Mouse (Mus musculus) urinary bladder, postnatal 14 days (tissue): ENCODE measurements around the gene Morc2a.
"Not testable (repeated sequence)": the region's sequence is repeated elsewhere in the genome, so short reads cannot be mapped to it uniquely, and the experiment has no call there.

Experiments
- DNase-seq: peaks from one replicate; pipeline ENCODE4 v3.0.0; 2021; ENCODE audit warnings: low spot score

Gene Morc2a

DNA sequence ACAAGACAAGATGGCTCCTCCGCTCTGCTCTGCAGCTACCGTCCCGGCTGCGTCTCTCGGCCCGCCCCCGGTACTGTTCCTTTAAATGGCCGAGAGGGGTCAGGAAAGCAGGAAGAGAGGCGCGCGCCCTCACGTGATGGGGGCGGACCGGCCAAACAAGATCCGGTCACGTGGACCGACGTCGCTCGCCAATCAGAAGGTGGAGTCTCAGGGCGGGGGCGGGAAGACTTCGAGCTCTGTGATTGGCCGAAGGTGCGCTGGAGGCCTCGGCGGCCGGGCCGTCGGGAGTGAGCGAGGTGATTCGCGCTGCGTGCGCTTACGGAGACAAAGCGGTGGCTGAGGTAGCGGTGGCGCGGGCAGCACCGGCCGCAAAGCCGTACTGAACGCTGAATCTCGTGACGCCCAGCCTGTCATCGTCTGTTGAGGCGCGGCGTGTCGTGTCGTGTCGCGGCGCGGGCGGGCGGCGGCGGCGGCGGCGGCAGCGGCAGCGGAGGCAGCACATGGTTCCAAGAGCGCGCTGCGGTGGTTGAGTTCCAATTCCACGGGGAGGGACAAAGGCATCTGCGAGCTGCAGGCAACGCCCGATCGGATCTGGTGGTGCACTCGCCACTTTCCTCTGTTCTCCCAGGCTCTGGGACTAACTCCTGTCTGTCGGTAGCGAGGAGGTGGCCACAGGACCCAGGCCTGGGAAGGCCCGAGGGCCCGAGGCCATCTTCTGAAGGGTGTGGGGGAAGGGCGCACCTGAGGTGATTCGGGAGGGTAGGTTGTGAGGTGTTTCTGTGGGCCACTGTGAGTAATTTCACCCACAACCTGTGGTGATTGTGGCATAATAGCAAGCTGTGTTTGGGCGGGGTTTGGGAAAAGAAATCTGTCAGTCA lies at the start of gene Morc2a:
TSS of gene Morc2a (plus strand) at position 228 of the 878 bp plus-strand sequence.
- DNase-seq = peak; percentile 96

DNA sequence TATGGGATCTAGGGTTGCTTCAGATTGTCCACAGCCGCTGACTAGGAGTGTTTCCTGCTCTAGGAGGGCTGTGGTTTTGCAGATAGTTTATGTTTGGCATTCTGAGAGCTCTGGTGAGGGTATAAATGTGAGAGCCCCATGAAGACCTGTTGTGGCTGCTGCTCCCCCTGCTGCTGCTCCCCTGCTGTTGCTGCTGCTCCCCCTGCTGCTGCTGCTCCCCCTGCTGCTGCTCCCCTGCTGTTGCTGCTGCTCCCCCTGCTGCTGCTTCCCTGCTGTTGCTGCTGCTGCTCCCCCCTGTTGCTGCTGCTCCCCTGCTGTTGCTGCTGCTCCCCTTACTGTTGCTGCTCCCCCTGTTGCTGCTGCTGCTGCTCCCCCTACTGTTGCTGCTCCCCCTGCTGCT lies 47.0 kb upstream of the Morc2a start:
- DNase-seq = not testable (repeated sequence)

DNA sequence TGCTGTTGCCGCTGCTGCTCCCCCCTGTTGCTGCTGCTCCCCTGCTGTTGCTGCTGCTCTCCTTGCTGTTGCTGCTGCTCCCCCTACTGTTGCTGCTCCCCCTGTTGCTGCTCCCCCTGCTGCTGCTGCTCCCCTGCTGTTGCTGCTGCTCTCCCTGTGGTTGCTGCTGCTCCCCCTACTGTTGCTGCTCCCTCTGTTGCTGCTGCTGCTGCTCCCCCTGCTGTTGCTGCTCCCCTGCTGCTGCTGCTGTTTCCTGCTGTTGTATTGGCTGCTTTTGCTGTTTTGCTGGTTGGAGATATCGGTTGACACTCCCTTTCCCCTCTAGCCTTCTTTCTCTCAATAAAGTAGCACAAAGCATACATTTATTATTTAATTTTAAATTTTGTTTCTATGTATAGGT lies 46.3 kb upstream of the Morc2a start:
- peak; percentile 14 for DNase-seq

DNA sequence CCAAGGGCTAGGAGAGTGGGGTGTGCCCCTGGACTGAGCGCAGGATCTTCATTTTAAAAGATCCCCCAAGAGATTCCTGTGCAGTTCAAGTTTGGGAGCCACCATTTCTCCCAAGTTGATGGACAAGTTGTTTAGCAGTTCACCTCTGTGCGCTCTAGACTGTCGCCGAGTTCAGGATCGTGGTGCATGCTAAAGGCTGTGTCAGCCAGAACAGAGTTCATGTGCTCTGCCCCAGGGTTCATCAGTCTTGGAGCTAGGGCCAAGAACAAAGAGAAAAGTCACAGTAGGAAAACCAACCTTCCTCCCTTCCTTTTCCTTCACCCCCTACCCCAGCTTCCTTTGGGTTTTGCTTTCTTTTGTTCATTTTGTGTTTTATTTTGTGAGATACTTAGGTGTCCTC lies 42.5 kb upstream of the Morc2a start:
- DNase-seq = no peak

DNA sequence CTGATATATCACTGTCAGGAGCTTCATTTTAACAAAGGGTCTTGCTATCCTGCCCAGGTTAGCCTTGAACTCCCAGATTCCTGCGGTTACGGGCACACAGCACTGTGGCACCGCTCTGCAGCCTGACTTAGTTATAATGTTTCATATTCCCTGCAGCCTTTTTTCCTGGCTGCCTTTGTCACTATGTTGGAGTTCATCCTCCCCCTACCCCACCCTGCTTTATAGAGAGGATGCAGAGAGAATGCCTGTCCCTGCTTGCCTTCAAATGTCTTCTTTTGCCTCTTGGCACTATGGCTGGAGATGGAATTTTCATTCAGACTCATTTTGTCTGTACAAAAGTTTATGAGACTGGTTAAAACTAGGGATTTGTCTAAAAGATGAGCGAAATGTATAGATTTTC lies 33.4 kb upstream of the Morc2a start:
- DNase-seq = no peak

DNA sequence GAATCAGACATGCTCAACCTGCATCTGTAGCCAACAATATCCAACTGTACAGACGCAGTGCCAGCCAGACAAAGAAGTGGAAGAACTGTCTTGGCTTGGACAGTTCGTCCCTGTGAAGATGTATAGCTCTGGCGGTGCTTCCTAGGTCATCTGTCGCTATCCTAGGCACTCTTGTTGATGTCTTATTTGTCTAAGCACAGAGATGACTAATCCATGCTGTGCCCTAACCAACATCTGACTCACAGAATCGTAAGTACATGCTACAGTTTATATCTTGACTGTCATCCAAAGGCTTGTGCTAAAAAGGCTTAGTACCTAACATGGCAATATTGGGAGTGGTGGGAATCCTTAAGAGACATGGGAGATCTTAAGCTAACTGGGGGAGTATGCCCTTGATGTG lies 26.2 kb upstream of the Morc2a start:
- no peak for DNase-seq

DNA sequence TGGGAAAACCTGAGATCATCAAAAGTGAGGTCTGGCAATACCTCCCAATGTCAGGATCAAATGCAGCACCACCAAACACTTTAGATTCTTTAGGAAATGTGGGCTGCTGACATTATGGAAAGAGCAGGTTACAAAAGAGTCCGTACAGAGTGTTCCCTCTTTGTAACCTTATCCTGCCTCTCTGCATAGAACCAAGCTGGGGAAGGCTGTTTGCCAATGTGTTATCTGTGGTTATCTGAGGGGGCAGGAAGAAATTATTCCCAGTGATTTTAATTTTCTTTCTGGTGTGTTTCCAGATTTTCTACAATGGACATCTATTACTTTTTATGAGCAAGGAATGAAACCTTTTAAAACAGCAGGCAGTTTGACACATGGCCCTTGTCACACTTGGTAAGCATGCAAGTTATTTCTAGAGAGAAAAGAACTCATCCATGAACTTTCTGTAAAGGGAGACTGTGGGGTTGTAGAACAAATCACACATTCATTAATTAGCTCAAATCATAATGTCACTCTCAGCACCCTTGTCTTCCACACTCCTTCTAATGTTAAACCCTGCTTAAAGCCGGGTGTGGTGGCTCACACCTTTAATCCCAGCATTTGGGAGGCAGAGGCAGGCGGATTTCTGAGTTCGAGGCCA lies 24.5 kb upstream of the Morc2a start:
- no peak for DNase-seq

DNA sequence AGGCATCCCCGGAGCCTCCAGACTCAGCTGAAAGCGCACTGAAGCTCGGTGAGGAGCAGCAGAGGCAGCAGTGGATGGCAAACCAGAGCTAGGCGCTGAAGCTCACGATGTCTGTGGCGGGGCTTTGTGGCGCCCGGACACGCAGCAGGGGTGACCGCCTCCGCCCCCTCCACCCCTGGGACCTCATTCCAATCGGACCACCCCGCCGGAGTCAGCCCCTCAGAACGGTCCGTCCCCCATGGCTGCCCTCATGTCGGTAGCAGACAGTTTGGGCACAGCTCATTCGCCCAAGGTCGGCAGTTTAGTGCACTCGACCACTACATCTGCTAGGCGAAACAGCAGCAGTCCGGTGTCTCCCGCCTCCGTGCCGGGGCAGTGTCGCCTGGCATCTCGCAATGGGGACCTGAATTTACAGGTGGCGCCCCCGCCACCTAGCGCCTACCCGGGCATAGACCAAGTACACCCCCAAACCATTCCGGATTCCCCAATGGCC lies 19.9 kb upstream of the Morc2a start:
- DNase-seq = no peak

DNA sequence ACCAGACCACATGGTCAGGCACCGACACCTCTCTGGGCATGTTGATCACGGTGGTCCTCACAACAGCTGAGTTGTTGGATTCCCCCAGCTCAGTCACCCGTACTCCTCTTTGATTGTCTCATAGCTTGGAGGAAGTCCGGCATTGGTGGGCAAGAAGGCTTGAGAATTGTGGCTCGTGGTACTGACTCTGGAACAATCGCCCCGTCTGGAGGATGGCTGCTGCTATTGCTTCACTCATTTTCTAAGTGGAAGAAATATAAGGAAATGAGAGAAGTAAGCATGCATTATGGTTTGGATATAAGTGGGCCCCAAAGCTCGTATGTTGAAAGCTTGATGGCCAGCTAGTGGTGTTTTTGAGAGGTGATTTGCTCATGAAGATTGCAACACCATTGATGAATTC lies 15.7 kb upstream of the Morc2a start:
- DNase-seq = not testable (repeated sequence)

DNA sequence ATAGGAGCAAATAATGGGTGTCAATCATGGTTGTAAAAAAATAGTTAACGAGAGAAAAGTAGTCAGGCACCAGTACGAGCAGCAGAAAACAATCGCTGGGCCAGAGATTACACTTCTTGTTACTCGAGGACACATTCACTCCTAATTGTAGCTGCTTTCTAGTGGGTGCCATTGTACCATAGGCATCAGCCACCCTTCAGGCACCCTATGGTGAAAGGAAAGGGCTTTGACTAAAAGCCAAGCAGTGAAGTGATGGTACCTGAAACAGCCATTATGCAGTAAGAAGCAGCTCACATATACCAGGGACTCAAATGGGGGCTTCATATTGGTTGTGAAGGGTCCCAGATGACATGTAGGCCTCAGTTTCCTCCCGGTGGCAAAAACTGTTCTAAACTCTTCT lies 1.3 kb upstream of the Morc2a start:
- no peak for DNase-seq

DNA sequence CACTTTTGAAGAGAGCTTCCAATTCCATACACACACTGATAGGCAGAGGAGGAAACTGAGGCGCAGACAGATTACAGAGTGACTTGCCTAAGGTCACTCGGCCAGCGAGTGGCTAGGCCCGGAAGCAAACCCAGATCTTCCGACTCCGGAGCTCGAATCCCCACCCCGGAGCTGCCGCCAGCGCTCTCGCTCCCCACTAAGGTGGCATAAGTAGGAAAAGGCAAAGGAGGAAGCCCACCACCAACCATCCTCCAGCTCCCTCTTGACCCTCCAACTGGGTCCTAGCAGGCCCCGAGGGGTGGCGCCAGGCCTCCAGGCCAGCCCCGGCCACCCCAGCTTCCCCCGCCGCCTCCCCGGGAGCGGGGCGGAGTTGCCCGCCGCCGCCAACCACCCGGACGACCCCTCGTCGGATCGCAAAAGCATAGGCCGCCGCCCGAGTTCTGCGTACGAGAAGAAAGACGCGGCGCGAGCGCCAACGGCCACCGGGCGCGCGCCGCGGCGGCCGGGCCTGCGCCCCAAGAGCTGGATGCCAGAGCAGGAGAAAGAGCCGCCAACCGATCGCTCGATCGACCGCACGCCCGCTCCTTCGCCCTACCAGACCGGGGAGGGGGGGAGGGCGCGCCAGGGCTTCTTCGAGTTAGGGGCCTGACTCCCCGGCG lies 557 bp upstream of the Morc2a start:
- DNase-seq = peak; percentile 25

DNA sequence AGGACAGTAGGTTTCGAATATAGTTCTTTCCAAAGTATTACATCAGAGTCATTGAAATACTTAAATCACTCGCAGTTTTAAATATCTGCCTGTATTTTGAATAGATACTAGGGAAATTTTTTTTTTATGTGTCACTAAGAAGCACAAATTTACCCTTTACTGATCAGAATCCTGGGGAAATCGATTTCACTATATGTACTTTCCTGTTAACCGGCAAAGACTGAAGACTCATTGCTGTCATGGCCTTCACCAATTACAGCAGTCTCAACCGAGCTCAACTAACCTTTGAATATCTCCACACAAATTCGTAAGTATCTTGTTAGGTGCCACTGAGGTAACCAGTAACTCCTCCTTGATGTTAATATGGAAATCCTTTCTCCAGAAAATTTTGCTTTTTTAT lies 1.1 kb downstream of the Morc2a start:
- no peak for DNase-seq

DNA sequence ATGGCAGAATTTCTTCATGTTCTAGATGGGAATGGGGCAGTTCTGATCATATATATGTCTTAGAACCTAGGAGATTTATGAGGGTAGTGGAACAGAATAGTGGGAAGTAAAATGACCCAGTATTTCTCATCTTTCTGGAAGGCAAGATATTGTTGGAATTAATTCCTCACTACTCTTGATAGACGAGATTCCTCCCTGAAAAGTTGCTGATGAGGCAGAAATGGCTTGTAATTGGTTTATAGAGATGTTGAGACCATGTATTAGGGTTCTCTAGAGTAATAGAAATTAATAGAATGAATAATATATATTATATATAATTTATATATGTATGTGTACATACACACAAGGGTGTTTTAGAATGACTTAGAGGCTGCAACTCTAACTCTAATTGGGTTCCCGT lies 13.0 kb downstream of the Morc2a start:
- no peak for DNase-seq

DNA sequence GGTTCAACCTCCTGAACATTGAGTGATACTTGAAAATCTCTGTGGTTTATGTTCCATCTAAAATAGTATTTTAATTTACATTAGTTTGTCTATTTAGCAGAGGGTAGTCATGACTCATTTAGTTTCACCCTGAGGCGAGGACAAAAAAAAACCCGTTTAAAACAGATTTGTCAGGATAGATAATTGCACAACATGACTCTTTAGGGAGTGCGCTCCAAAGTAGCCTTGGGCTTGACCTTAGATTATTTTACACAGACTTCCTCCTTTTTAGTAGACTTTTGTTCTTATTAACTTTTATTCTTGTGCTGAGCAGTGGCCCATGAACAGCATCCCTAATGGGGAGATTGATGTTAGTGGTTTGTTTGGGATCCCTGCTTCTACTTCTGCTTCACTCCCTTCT lies 18.5 kb downstream of the Morc2a start:
- no peak for DNase-seq

DNA sequence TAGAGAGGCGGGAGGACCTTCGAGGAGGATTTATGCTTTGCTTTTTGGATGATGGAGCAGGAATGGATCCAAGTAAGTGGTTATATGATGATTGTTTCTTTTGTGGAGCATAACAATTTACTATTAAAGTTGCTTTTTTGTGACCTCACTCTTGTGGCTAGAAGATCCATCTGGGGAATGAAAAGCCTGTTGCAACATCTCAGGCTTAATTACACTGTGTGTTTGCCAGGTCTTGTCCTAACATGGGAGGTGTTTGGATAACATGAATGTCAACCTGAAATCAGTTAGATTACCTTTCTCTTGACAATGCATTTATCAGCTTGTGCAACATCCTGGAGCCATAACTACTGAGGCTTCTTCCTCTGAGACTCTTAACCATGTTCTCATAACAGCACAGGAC lies 19.8 kb downstream of the Morc2a start:
- DNase-seq = no peak

DNA sequence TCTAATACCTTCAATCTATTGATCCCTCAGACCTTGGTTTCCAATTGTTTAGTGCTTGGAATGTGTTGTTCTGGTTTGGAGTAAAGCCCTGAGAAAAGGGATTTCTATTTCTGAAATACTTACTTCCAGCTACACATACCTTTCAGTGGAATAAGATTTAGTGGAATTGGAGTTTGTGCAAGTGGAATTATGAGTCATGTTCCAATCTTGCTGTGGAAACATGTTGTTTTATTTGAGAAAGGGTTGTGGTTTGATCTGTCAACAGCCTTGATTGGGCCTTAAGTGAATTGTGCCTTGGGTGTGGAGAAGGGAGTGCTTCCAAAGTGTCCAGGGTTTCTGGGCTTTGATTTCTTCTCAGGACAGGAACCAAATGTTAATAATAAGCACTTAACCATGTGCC lies 20.9 kb downstream of the Morc2a start:
- DNase-seq = no peak

DNA sequence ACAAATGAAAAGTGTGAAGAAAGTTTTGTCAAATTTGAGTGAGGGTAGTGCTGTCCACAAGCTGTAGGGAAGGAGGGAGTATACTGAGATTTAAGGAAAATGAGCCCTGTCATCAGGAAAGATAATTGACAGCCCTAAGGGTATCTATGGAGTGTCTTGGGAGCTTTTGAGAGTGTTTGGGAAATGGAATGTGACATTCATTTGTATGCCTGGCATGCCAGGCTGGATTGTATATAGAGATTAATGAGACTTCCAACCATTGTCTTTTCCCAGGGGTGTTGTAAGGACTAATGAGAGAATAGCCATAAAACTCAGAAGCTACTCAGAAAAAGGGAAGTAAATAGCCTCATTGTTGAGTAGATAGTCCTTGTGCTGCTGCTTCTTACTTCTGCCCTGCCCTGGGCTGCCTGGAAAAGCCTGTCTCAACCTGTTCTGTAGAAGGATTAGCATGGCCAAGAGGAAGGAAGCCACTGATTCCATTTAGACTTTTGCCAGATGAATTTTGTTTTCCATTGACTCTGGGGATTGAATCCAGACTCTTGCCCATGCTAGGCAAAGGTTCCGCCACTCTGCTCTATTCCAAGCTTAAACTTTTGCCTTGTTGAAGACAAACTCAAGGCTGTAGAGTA lies 22.1 kb downstream of the Morc2a start:
- no peak for DNase-seq

DNA sequence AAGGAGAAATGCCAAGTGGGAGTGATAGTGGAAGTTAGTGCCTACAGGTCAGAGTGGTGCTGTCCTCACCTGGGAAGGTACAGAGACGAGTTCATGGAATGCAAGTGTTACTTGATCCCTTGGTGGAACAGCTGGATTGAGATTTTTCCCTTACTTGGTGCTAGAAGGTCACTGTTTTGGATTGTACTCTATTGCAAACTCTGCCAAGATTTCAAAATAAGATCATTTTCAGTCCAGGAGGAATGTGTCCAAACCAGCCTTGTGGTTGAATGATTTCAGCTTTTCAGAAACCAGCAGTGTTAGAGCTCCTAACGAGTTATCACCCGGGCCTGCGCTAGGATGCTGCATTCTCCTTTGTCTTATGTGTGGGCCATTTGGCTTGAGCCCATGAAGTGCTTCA lies 25.6 kb downstream of the Morc2a start:
- DNase-seq = no peak

DNA sequence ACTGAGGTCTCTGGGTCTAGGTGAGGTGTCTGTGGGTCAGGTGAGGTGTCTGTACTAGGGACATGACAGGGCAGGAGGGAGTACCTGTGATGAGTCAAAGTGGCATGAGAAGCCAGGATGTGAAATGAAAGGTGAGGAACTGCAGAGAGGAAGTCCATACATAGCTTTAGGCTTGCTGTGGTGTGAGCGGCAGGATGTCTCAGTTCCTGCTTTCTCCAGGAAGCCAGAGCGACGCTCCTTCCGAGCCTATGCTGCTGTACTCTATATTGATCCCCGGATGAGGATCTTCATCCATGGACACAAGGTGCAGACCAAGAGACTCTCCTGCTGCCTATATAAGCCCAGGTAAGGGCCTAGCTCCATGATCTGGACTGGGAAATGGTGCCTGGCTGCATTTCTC lies 27.4 kb downstream of the Morc2a start:
- DNase-seq = no peak

DNA sequence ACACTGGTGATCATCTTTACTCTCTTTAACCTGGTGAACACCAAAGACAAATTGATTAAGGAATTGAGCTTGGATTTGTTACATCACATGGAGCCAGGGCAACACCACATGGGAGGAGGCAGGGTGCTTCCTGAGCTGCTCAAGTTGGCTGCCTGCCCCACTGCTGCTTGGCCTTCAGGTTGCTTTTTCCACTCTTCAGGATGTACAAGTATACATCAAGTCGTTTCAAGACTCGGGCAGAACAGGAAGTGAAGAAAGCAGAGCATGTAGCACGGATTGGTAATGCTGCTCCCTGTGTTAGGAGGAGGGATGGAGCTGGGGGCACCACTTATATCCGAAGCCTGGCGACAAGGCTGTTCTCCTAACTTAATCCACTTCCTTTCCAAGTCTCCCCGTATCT lies 28.2 kb downstream of the Morc2a start:
- no peak for DNase-seq

DNA sequence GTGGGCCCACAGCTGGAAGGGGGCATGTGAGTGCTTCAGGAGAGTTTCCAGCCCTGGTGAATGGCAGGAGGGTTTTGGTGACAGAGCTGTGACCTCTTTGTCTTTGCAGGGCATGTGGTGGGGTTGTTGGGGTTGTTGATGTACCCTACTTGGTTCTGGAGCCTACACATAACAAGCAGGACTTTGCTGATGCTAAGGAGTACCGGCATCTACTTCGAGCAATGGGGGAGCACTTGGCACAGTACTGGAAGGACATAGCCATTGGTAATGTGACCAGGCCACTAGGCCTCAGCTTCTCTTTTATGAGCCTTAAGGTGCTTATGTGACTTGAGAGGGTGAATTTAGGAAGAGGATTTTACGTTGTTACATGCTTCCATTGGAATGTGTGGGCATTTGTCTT lies 30.8 kb downstream of the Morc2a start:
- DNase-seq = no peak

DNA sequence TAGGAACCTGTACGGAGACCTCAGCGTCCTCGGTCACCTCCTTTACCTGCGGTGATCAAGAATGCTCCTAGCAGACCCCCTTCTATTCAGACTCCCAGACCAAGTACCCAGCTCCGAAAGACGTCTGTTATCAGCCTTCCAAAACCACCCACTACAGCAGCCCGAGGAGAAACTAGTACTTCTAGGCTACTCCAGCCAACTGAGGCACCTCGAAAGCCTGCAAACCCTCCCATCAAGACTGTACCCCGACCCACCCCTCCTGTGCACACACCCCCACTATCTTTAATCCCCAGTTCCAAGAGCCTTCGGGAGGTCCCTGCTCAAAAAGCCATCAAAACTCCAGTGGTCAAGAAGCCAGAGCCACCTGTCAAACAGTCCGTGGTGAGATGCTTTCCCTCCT lies 34.7 kb downstream of the Morc2a start:
- no peak for DNase-seq

DNA sequence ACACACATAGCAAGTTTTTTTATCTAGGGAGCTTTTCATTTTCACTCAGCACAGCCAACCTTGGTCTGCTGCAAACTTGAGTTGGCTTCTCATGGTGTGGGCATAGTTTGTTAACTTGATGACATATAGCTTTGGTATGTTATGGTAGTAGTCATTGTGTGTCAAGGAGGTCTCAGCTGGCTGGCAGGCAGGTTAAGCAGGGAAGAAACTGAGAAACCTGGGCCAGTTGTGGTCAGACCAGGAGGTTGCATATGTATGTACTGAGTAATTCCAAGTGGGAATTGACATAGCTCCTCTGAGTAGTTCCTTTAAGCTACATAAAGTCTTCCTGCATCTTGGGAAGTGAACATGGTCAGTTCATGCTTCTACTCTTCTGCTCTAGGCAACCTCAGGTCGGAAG lies 35.2 kb downstream of the Morc2a start:
- no peak for DNase-seq
